Mouse (Mus musculus): ENCODE data around the gene H2-Eb2. TPM values are rescaled to one million over a fixed set of nuclear protein-coding genes. Genes with fewer than 3 reads are reported as not detected.
A peak's percentile ranks its signal among the peaks of the same experiment; 100 is the strongest.

The H2-Eb2 gene
- total RNA-seq (2021) = not detected
- long read RNA-seq, experiment 1 = 0 reads
- long read RNA-seq, experiment 2 = 0 reads

DNA sequence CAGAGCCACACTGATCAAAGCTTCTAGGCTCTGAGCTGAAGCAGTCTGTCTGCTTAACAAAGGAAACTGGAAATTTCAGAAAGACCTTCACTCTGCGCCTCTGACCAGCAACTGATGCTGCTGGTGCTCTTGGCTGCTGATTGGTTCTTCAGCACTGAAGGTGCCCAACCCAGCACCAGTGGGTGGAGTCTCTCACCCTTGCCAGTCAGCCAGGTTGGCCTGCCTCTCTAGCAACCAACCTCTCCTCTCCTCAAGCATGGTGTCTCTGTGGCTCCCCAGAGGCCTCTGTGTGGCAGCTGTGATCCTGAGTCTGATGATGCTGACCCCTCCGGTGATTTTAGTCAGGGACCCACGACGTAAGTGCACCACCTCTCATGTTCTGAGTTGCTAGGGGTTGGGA is at the start of gene H2-Eb2:
TSS of gene H2-Eb2 (plus strand) at position 230 of the 400 bp plus-strand sequence.
- DNase-seq = no peak

- no peak for DNase-seq
Observed at GRCm38 (mm10) chr17:34280499-34281038, 44.9 kb upstream of the H2-Eb2 start.

- DNase-seq = no peak
Observed at GRCm38 (mm10) chr17:34281836-34282235, 43.6 kb upstream of the H2-Eb2 start.

- no peak for DNase-seq
Observed at GRCm38 (mm10) chr17:34285371-34285770, 40.1 kb upstream of the H2-Eb2 start.

DNA sequence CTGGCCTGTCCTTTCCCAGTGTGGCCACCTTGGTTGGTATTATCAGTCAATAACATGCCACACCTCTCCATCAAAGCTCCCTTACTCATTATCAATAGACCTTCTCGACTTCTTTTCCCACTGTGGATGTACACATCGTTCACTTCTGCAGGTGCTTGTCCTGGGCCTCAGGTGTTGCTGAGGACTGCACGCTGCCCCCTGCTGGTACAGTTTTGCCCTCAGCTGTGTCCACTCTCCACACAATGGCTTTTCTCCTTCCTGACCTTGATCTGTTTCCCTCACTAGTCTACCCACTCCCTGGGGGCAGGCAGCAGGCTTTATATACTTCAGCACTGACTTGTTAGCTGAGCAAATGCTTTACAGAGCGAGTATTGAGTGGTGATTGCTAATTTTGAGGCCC is 39.6 kb upstream of the H2-Eb2 start:
- peak; percentile 33 to 69 for DNase-seq

- no peak for DNase-seq
Observed at GRCm38 (mm10) chr17:34286501-34286900, 39.0 kb upstream of the H2-Eb2 start.

DNA sequence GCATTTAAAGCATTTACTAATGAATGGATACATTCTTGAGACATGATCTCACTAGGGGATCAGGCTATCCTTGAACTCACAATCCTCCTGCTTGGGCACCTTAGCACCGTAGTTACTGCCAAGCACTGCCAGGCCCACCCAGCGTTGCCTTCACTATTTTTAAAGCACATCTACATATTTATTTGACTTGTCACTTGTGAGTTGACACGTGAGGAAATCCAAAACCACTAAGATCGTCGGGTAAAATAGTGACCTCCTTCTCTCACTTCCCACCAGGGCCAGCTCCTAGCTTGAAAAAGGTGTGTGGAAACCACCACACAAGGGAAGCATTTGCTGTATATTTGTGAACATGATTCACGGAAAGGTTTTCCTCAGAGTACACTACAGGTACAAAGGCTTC is 38.5 kb upstream of the H2-Eb2 start:
- no peak for DNase-seq

DNA sequence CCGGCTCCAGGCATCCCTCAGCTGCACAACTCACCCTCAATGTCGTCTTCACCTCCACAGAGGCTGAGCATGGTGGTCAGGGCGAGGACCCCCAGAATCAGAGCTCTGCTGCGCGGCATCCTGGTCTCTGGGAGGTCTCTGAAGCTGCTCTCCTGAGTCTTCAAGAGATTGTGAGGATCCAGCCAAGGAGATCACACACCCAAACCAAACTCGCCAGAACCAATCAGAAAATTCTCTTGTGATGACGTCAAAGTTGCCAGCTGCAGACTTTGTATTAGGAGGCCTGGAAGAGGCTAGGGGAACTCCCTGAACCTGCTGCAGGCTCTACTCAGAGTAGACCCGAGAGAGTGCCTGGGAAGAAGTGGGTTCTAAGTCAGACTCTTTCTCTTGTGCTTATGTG is 37.8 kb upstream of the H2-Eb2 start, which contains the start of gene H2-Aa:
TSS of gene H2-Aa (minus strand) at position 176 of the 400 bp plus-strand sequence.
- DNase-seq = peak; percentile 81 to 83

- no peak for DNase-seq
Observed at GRCm38 (mm10) chr17:34288131-34288530, 37.3 kb upstream of the H2-Eb2 start.

DNA sequence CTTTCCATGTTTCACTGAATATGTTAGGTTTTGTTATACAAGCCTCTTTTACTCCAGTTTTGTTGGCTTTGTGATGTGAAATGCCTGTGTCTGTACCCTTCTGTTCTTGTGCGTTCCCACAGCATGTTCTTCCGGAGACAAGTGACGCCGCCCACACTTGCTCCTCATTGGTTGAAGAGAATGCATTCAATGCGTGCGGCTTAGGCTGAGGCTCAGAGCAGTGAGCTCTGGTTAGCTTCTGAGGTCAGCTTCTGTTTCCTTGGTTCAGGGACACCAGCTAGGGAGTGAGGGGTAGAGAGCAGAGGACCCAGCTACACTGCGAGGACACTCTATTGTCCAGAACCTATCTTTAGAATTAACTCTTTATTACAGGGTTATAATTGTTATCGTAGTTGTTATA is 33.9 kb upstream of the H2-Eb2 start:
- DNase-seq = peak; percentile 75 to 78

DNA sequence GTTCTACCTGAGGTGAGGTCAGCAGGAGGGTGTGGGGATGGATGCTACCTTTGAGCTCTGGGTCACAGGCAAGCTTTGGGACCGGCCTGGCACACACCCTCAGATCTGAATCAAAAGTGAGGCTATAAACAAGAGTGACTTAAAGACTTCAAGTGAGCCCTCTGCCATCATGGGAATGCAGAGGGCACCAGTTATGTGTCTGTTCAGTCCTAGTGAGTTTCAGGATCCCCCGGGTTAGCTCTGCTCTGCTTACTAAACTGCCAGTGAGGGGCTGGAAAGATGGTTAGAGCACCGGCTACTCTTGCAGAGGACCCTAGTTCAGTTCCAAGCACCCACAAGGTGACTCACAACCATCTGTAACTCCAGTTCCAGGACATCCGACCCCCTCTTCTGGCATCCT is 32.9 kb upstream of the H2-Eb2 start:
- DNase-seq = no peak

DNA sequence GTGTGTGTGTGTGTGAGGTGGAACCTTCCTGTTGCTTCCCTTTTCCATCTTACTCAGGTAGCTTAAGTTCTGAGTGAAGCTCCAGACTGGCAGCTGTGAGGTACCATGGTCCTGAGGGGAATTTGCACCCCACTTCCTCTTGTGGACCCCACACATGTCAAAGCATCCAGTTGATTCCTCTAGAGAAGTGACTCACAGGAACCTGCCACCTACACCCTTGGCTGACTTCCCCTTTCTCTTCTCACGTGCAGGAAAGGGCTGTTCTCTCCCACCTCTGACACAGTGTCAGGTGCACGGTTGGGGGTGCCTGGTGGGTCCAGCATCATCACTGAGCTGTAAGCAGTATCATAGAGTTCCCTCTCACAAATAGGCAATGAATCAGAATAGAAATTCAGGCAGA is 31.9 kb upstream of the H2-Eb2 start:
- no peak for DNase-seq

- no peak for DNase-seq
Observed at GRCm38 (mm10) chr17:34294249-34294648, 31.2 kb upstream of the H2-Eb2 start.

GRCm38 (mm10) chr17:34295307-34295706 is 30.2 kb upstream of the H2-Eb2 start:
- no peak for DNase-seq

DNA sequence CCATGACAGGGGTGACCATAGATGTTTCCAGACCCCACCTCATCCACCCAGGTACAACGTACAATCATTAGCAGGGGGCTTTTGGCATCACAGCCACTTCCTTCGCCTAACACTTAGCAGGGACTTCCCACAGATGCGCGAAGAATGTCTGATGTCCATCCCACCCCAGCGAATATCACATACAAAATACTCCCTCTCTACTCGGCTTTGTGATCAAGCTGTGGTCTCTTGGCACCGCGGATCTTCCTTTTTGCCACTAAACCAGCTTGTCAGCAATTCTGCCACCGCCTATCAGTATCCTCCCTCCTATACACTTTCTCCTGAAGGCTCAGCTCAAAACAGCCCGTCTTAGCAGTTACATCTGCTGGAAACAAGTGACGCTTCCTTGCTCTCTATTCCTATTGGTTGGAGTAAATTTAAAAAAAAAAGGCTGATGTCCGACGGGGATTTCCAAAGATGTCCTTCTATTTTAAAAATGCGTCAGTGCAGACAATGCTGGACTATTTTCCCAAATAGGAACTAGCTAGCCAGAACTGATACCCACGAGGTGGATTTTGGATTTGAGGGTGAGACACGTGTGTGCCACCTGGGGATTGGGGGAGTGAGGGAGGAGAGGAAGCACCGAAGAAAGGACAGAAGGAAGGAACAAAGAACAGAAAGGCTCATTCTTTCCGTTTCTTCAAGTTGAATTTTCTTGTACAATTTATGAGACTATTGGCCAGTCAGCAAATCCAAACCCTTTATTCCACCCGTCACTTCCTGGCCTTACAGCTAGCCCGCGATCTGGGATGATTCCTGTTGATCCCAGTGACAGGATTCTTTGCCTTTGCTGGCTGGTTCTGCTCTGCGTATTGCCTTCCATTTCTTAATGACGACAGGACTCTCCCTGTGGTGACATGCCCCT is 29.3 kb upstream of the H2-Eb2 start:
- DNase-seq = peak in 1 of 2 experiments; percentile 28

DNA sequence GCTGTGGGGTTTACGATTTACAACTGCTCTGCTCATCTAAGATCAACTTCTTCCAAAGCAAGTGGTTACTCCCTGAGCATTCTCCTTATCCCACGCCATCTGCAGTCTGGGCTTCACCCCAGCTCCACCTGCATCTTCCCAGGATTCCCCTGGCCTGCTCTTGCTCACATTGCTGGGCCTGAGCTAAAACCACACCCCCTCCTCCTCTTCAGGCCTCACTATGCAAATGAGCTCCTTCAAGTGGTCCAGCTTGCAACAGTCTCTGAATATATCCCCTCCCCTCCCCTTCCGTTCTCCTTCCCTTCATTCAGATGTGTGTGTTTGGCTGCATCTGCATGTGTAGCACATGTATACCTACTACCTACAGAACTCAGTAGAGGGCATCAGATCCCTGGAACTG is 26.1 kb upstream of the H2-Eb2 start:
- DNase-seq = no peak

DNA sequence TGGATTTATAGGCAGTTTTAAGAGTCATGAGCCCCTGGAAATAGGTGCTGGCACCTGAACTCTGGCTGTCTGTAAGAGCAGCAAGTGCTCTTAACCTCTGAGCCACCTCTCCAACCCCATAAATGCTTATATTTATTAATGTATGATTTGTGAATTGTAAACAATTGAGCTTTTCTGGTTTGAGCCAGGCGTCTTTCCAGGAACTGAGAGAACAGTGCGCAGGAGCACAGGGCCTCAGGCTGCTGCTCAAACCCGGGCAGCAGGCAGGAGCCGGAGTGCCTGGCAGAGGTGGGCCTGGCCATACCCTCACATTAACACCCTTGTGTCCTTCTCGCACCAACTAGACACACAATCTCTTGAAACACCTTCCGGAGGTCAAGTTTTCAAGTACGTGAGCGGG is 25.4 kb upstream of the H2-Eb2 start:
- DNase-seq = no peak

DNA sequence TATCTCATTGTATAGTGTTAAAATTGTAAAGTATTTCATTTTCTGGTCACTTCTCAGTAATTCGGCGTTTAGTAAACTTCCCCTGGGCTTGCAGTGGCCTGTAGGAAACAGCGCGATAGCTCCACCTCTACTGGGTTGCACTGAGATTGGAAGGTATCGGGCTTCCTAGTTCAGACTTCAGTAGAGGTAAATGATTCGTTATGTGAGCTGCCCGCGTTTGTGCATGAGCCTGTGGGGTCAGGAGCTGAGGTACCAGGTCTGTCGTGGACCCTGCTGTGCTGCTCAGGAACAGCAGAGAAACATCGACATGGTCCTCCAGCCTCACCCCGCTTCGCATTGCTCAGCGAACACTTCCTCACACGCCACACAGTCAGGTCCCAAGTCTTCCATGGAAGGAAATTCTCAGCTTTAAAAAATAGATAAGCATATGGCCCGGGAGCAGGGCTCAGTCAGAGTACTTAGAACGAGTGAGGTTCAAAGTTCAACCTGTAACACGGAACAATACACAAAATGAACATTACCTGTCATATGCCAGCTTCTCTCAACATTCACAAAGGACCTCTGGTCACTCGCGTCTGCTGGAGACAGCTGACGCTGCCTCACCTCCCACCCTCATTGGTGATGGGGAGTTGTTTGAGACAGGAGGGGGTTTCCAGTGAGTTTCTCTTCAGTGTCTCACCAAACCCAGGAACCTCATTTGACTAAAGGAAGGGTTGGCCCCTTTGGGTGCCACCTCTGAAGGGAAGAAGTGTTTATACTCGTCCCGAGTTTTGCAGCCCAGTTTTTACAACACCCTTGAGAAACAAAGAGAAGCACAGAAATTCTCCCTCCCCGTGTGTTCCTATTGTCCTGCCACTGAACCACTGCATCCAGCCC is 24.5 kb upstream of the H2-Eb2 start:
- no peak for DNase-seq

- no peak for DNase-seq
Observed at GRCm38 (mm10) chr17:34301670-34302190, 23.7 kb upstream of the H2-Eb2 start.

DNA sequence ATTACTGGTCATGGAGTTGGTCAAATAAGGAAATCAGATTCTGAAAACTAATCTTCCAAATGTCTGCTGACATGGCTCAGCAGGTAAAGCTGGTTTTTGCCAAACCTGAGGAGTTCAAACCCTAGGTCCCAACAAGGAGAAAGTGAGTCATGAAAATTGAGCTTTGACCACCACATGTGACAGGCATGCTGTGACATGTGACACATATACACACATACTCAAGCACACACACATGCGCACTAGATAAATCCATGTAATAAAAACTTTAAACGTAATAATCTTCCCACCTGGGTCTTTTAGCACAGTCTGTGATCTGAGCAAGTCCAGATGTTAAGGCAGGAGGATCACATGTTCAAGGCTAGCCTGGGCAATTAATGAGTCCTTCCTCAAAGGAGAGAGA is 21.7 kb upstream of the H2-Eb2 start:
- no peak for DNase-seq

DNA sequence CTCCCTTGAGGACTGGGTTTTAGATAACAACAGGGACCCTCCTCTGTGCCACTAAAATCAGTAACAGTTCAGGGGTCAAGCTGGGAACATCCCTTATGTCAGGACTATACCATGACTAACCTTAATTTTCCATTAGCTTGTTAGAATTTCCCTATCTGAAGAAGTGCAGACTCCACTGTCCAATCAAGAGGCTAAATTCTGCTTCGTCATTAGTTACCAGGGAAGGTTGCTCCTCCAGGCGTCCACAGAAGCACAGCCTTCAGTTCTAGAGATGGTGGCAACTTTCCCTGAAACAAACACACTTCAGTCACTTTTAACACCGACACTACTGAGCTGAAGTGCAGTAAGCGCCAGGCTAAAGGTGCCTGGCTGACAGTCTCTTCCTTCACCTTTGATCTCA is 20.7 kb upstream of the H2-Eb2 start:
- DNase-seq = peak; percentile 49 to 73

GRCm38 (mm10) chr17:34305380-34306030 is 20.0 kb upstream of the H2-Eb2 start, which contains the start of gene H2-Eb1:
H2-Eb1 (plus strand) TSS chr17:34305867.
- DNase-seq = peak; percentile 81 to 86

Measured in adrenal gland, postnatal 36 days (tissue).